Mouse (Mus musculus) kidney, postnatal 25 days (tissue): Measurements from ENCODE around the gene C1ql1.

Source experiments
- DNase-seq, 2 experiments: peaks; one replicate each; pipeline ENCODE4 v3.0.0; 2021; ENCODE audit warnings: mixed read lengths in 2 of 2

C1ql1 gene

GRCm38 (mm10) chr11:102958431-102958830 lies 11.9 kb upstream of the C1ql1 start:
- DNase-seq: no peak

DNA sequence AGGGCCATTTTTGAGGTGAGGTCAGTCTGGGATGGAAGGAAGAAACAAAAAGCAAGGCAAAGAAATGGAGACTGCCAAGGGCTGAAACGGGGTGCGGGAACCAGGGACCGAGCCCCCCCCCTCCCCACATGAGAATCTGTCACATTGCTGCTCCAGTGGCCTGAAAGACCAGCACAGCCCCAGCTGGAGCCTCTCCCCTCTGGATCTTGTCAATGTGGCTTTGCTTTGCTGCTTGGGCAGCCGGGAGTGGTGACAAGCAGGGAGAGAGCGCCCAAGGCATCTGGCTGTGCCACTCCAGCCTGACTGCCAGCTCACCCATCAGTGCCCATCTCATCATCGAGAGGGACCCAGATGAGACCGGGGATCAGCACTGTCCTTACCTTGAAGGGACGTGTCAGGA lies 11.2 kb upstream of the C1ql1 start:
- no peak for DNase-seq

- DNase-seq: no peak
Measured at GRCm38 (mm10) chr11:102956962-102957614, 10.6 kb upstream of the C1ql1 start.

GRCm38 (mm10) chr11:102952922-102953321 lies 6.4 kb upstream of the C1ql1 start:
- DNase-seq: no peak

DNA sequence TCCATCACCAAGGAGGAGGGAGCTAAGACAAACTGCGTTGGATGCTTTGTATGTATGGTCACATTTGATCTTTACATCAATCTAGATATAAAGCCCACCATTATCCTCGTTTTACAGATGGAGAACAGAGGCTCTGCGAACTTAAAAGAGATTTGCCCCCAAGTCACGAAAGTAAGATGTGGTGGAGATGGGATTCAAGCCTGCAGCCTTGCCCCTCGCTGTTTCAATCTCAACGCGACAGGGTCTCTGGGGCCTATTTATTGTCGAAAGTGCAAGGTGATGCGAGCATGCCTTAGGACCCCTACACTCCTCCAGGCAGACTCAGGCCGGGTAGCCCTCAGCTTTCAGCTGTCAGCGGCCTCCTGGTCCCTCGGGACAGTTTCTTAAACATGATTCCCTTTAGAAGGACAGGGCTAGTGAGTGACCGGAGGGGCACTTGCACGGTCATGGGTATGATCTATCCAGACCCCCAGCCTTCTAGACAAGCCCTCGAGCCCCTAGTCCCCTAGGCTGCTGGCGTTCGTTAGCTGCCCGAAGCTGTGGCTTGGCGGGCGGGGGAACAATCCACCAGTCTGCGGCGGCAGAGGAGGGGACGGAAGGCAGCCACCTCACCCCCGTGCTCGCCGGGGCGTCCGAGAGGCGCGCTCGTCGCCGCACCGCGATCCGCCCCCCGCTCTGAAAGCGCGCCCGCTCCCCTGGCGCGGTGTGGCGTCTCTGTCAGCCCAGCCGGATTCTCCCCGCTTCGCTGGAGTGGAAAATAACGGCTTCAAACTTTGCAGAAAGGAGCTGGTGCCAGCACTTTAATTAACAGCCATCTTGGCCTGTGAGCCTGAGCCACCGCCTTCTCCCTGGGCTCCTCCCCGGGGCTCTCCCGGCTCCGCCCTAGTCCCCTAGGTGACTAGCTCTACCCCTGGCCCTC lies 1.8 kb upstream of the C1ql1 start:
- DNase-seq: peak; percentile 70 to 85

DNA sequence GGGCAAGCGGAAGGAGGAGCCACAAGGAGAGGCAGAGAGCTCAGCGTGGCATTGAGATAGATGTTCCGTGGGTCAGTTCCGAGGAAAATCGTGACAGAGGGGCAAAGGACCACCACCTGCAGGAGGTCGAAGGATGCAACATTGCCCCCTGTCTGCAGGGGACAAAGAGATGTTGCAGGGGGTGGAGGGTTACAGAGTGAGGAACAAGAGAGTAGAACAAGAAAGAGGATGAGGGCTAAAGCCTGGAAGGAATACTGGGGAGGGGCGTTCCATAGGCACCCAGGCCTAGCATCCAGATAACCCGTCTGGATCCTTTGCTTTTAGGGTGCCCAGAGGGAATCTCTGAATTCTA lies 480 bp upstream of the C1ql1 start:
- no peak for DNase-seq

DNA sequence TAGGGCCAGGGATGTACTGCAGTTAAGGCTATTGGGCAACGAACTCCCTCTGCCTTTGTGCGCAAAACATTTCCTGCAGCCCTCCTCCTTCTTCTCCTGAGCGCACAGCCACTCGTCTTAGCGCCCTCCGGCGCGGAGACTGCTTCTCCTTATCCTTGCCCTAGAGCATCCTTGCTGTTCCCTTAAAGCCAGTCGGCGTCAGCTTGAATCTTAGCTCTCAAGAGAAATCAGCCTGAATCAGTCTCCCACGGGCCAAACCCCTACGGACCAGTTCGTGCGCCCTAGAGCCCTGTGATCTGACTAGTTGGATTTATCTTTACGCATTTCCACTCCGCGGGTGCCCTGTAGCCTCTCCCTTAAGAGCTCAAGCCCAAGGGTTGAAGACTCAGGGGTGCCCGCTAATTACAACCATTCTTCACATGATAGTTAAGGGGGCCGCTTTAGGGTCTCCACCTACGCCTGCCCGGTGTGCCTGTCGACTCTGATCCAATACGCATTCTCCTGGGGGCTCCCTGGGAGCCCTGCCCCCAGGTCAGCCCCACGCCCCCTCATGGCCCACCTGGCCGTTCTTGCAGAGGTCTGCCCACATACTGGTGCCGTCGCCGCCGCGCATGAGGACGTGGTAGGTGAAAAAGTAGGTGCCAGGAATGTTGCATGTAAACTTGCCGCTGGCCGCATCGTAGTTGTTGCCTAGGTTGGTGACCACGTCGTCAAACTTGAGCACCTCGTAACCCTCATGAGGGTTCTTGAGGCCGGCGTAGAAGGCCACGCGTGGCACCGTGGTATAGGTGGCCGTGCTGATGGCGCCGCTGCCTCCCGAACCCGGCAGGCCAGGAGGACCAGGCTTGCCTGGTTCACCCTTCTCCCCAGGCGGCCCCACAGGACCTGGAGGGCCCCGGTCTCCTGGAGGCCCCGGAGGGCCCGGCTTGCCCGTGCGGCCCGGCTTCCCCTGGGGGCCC lies 903 bp downstream of the C1ql1 start:
- DNase-seq: no peak

- DNase-seq: no peak
Measured at GRCm38 (mm10) chr11:102941236-102941635, 5.3 kb downstream of the C1ql1 start.

- peak in 1 of 2 experiments; percentile 22 for DNase-seq
Measured at GRCm38 (mm10) chr11:102939024-102939675, 7.3 kb downstream of the C1ql1 start.

- no peak for DNase-seq
Measured at GRCm38 (mm10) chr11:102937529-102938182, 8.8 kb downstream of the C1ql1 start.

GRCm38 (mm10) chr11:102936272-102936671 lies 10.2 kb downstream of the C1ql1 start:
- no peak for DNase-seq

DNA sequence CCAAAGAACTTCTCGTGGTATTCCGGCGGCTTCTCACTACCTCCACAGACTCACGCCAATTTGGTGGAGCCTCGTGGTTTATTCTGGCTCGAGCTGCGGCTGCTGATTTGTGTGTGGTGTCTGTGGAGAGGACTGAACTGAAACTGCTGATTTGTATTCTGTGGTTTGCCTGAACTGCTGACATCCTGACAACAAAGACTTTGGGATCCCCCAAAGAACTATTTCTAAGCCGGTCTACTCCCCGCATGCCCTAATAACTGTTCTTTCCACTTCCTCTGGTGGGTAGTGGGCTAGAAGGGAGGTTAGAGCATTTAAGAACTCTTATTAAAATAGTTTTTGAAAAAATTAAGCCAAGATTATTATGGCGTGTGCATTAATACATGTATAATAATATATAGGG lies 15.8 kb downstream of the C1ql1 start:
- no peak for DNase-seq

- DNase-seq: peak in 1 of 2 experiments; percentile 28
Measured at GRCm38 (mm10) chr11:102925351-102925717, 21.2 kb downstream of the C1ql1 start.

DNA sequence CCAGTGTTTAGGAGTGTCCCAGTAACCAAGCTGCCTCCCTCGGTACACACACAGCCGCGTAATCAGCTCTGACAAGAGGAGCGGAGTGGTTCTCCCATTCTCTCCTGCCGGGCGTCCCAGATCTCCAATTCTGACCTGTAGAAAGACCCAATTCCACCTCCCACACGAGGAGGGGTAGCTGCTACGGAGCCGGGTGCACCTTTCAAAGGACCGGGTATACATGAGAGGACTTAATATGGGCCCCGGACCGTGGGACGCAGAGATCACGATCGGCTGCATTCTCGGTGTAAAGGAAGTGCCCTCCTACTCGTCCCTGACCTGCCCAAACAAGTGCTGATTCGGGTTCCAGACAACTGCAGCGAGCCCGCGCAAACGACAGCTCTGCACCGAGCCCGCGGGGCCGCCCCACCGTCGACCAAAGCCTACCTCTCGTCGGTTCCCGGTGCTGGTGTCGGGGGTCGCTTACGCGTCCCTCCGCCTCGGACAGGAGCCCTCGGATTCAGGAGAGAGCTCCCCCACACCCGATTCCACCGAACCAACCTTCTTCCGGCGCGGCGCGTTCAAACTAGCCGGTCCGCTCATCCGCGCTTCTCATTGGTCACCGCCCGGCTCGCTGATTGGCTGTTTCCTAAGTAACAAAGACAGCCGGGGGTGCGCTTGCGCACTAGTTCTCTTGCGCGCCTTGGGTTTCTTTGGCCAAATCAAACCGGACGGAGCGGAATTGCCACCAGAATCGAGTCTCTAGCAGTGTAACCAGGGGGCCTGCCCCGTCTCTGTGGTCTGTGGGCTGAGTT lies 21.7 kb downstream of the C1ql1 start, which contains the start of gene Kif18b:
Kif18b (minus strand) TSS at position 568 of the 794 bp plus-strand sequence.
- DNase-seq: peak; percentile 98 to 99

DNA sequence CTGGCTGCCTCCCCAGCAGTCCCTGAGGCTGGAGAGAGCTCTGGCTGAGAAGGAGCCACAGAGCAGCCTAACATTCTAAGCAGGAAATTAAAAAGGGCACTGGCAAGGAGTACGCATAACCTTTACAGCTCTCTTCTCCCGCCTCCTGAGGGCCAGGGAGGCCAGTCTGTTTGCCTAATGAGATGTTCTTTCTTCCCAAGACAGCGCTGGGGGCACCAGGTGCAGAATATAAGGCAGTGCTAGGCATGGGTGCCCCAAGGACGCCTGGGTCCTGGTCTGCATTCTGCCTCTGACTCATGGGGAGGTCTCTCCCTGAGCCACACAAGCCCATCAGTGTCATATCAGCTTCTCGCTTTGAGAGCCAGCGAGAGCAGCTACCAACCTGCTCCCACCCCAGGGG lies 25.0 kb downstream of the C1ql1 start:
- DNase-seq: no peak

DNA sequence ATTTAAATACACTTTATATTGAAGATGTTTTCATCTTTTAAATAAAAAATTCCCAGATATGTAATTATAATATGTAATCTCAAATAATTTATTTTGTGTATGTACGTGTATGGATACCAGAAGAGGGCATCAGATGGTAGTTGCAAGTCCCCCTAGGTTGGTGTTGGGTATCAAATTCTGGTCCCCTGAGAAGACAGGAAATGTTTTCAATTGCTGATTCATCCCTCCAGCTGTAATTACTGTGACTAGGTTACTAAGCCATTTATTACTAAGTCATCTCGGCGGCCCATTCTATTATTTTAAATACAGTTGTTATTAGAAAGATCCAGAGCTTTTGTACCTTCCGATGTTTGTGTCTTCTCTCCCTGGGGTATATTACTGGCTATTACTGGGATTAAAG lies 28.4 kb downstream of the C1ql1 start:
- DNase-seq: no peak

GRCm38 (mm10) chr11:102915380-102915779 lies 31.1 kb downstream of the C1ql1 start:
- DNase-seq: no peak

DNA sequence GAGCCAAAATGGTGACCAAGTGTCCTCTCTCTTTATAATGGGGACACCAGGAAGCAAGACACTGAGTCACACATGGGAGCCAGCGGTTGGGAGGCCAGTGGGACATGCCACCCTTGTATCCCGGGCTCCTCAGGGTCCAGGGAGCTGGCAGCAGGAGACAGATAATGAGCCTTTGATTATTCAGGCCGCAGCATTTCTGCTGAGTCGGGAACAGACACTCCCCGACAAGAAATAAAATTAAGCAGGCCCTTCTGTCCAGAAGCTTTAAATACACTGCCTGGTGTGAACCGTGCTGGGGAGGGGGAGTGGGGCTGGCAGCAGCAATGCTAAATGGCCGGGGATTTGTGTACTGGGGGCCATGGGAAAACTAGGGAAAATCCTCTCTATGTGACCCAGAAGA lies 35.1 kb downstream of the C1ql1 start:
- DNase-seq: no peak

DNA sequence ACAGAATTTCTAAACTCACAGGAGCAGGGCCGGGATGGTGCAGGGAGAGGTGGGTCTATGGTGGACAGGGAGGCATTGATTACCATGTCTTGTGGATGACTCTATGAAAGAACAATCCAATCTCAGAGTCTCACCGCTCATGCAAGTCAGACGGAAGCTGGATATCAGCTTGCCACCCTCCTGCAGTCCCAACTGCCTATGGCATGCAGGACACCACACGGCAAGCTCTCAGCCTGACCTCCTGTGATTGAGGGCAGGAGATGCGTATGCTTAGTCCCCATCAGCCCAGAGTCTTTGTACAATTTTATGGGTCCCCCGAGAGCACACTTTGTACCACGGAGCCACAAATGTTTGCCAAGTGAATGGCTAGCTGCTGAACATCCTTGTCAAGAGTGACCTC lies 42.8 kb downstream of the C1ql1 start:
- DNase-seq: peak in 1 of 2 experiments; percentile 15

GRCm38 (mm10) chr11:102902107-102902506 lies 44.4 kb downstream of the C1ql1 start:
- DNase-seq: peak in 1 of 2 experiments; percentile 9

GRCm38 (mm10) chr11:102901199-102901598 lies 45.3 kb downstream of the C1ql1 start:
- peak in 1 of 2 experiments; percentile 18 for DNase-seq
